Mouse (Mus musculus) stomach, postnatal 0 days (tissue): Measurements from ENCODE around the gene Cacna2d1. TPM values are rescaled to one million over a fixed set of nuclear protein-coding genes. Genes with fewer than 3 reads are reported as not detected.

Source experiments
- ATAC-seq: fragments of 200-750 bp; cut with Nextera tagmentation; 2 replicates; pipeline ENCODE4 v1.8.0; 2017; ENCODE audit not compliant: low FRiP score, low TSS enrichment
- DNase-seq: peaks from one replicate; pipeline ENCODE4 v3.0.0-alpha.2; 2016; ENCODE audit warnings: low spot score
- H3K27ac ChIP-seq: fragments of 300-500 bp; sonication (generic); replicated peaks from 2 replicates; pipeline ENCODE4 v1.5.1; 2014; ENCODE audit warnings: mild to moderate bottlenecking, control low read depth
- H3K27me3 ChIP-seq: fragments of 300-500 bp; sonication (generic); 2 replicates; pipeline ENCODE4 v1.6.1; 2014; ENCODE audit warnings: low read length; ENCODE audit not compliant: control insufficient read depth, insufficient read depth
- H3K36me3 ChIP-seq: fragments of 300-500 bp; sonication (generic); 2 replicates; pipeline ENCODE4 v1.6.1; 2014; ENCODE audit warnings: low read length, mixed read lengths; ENCODE audit not compliant: control insufficient read depth, insufficient read depth
- H3K4me1 ChIP-seq: fragments of 300-500 bp; sonication (generic); replicated peaks from 2 replicates; pipeline ENCODE4 v1.6.1; 2014; ENCODE audit warnings: antibody characterized with exemption; ENCODE audit not compliant: control insufficient read depth, insufficient read depth
- H3K4me2 ChIP-seq: fragments of 300-500 bp; sonication (generic); replicated peaks from 2 replicates; pipeline ENCODE4 v1.6.1; 2014; ENCODE audit warnings: low read depth, mild to moderate bottlenecking, control low read depth, moderate library complexity
- H3K4me3 ChIP-seq: fragments of 300-500 bp; sonication (generic); 2 replicates; pipeline ENCODE4 v1.5.1; 2014; ENCODE audit warnings: low read depth, low read length, control low read depth
- H3K9ac ChIP-seq: fragments of 300-500 bp; sonication (generic); 2 replicates; pipeline ENCODE4 v1.6.1; 2014; ENCODE audit warnings: mild to moderate bottlenecking, low read length, control low read depth, mixed read lengths
- H3K9me3 ChIP-seq: fragments of 300-500 bp; sonication (generic); 2 replicates; pipeline ENCODE4 v1.6.1; 2016; ENCODE audit warnings: low read length; ENCODE audit not compliant: control insufficient read depth
- CTCF ChIP-seq: IDR thresholded peaks from 2 replicates; pipeline ENCODE4 v1.5.1; 2016; ENCODE audit warnings: antibody characterized with exemption, low read depth, mild to moderate bottlenecking, moderate library complexity
- EP300 ChIP-seq: optimal IDR thresholded peaks from 2 replicates; pipeline ENCODE3; 2016; ENCODE audit warnings: antibody characterized with exemption
- WGBS: fragments of 180-500 bp; shearing (Covaris S2); extraction: QIAGEN DNeasy Blood & Tissue Kit; methylation state at CpG from one replicate; pipeline ENCODE4 v1.1.7; 2014; 5-methylcytosine and 5-hydroxymethylcytosine counted together
- polyA plus RNA-seq: library from polyadenylated mRNA; unstranded; fragments of >200 nt; fragmentation: Nextera tagmentation; extraction: Ambion mirVana; gene quantifications from 2 replicates; pipeline ENCODE4 v1.2.1, GENCODE M21; 2015

Cacna2d1 gene
- polyA plus RNA-seq, result 7.5 and 7.6 TPM in 2 replicates

- peak within 1 kb of the TSS; percentile 76 for H3K9ac ChIP-seq
- ATAC-seq (peak; percentile 90), DNase-seq (peak; percentile 63)
- no peaks in the 10 kb centered on the region for H3K9me3 ChIP-seq
- under 1% methylated on average over 58 of the region's 120 CpGs for WGBS
- H3K36me3 ChIP-seq, result no peaks in the 10 kb centered on the region
- H3K4me1 ChIP-seq, result no peaks in the 10 kb centered on the region
- no peak for TF ChIP-seq EP300
- TF ChIP-seq CTCF, result no peak
- H3K27ac ChIP-seq, result peak within 1 kb of the TSS; percentile 91
- no peaks in the 10 kb centered on the region for H3K27me3 ChIP-seq
- H3K4me2 ChIP-seq, result peak within 1 kb of the TSS; percentile 68
- peak within 1 kb of the TSS; percentile 65 for H3K4me3 ChIP-seq
These were observed at the start of gene Cacna2d1 for GRCm38 (mm10) chr5:15934376-15935233. TSS of gene Cacna2d1 (plus strand) at chr5:15934691.

- H3K36me3 ChIP-seq, result no peaks in the 10 kb centered on the region
- H3K9ac ChIP-seq, result no peak overlapping the region
- no peak overlapping the region for H3K27ac ChIP-seq
- no peaks in the 10 kb centered on the region for H3K27me3 ChIP-seq
- ATAC-seq (no peak), DNase-seq (no peak)
- no peaks in the 10 kb centered on the region for H3K9me3 ChIP-seq
- no peak overlapping the region for H3K4me3 ChIP-seq
- 73% methylated on average over 2 of the region's 2 CpGs for WGBS
- TF ChIP-seq EP300, result no peak
- no peak for TF ChIP-seq CTCF
- no peak overlapping the region for H3K4me2 ChIP-seq
- no peaks in the 10 kb centered on the region for H3K4me1 ChIP-seq
These were observed 39.4 kb upstream of the Cacna2d1 start for GRCm38 (mm10) chr5:15895098-15895497.

GRCm38 (mm10) chr5:15896706-15897105 is 37.8 kb upstream of the Cacna2d1 start:
- Histone ChIP-seq H3K27ac (no peak overlapping the region), H3K9ac (no peak overlapping the region), H3K9me3 (no peaks in the 10 kb centered on the region), H3K4me1 (no peaks in the 10 kb centered on the region), H3K4me2 (no peak overlapping the region), H3K4me3 (no peak overlapping the region), H3K27me3 (no peaks in the 10 kb centered on the region), H3K36me3 (no peaks in the 10 kb centered on the region)
- WGBS, result 84% methylated on average over 3 of the region's 3 CpGs
- TF ChIP-seq CTCF, result no peak
- no peak for TF ChIP-seq EP300
- DNase-seq (no peak), ATAC-seq (no peak)

GRCm38 (mm10) chr5:15906446-15906845 is 28.0 kb upstream of the Cacna2d1 start:
- H3K9me3 ChIP-seq, result no peaks in the 10 kb centered on the region
- H3K4me1 ChIP-seq, result no peaks in the 10 kb centered on the region
- no peak overlapping the region for H3K4me2 ChIP-seq
- TF ChIP-seq CTCF (no peak), EP300 (no peak)
- H3K27ac ChIP-seq, result no peak overlapping the region
- no peak overlapping the region for H3K4me3 ChIP-seq
- WGBS, result 67% methylated on average over 3 of the region's 3 CpGs
- no peak overlapping the region for H3K9ac ChIP-seq
- no peaks in the 10 kb centered on the region for H3K36me3 ChIP-seq
- no peaks in the 10 kb centered on the region for H3K27me3 ChIP-seq
- ATAC-seq, result no peak
- DNase-seq, result no peak

GRCm38 (mm10) chr5:15914931-15915330 is 19.6 kb upstream of the Cacna2d1 start:
- Histone ChIP-seq H3K4me1 (no peaks in the 10 kb centered on the region), H3K4me2 (no peak overlapping the region), H3K9me3 (no peaks in the 10 kb centered on the region), H3K4me3 (no peak overlapping the region), H3K36me3 (no peaks in the 10 kb centered on the region), H3K27ac (no peak overlapping the region), H3K9ac (no peak overlapping the region), H3K27me3 (no peaks in the 10 kb centered on the region)
- ATAC-seq (no peak), DNase-seq (no peak)
- 68% methylated on average over 1 of the region's 1 CpGs for WGBS
- TF ChIP-seq EP300, result no peak
- no peak for TF ChIP-seq CTCF

GRCm38 (mm10) chr5:15928506-15928905 is 6.0 kb upstream of the Cacna2d1 start:
- DNase-seq (no peak), ATAC-seq (no peak)
- H3K4me3 ChIP-seq, result no peak overlapping the region
- H3K4me2 ChIP-seq, result no peak overlapping the region
- TF ChIP-seq CTCF, result no peak
- no peak for TF ChIP-seq EP300
- H3K27me3 ChIP-seq, result no peaks in the 10 kb centered on the region
- no peaks in the 10 kb centered on the region for H3K36me3 ChIP-seq
- H3K9ac ChIP-seq, result no peak overlapping the region
- H3K4me1 ChIP-seq, result no peaks in the 10 kb centered on the region
- H3K27ac ChIP-seq, result no peak overlapping the region
- no peaks in the 10 kb centered on the region for H3K9me3 ChIP-seq
- 54% methylated on average over 6 of the region's 6 CpGs for WGBS
